Mouse (Mus musculus) urinary bladder, postnatal 10 days (tissue): Measurements from ENCODE around the gene Nol11.

Source experiments
- DNase-seq: peaks from one replicate; pipeline ENCODE4 v3.0.0; 2022; ENCODE audit warnings: low spot score

Gene Nol11

GRCm38 (mm10) chr11:107188565-107189552 is at the start of gene Nol11:
Nol11 (minus strand) TSS chr11:107189381.
- peak; percentile 94 for DNase-seq

GRCm38 (mm10) chr11:107238506-107238905 is 49.3 kb upstream of the Nol11 start:
- DNase-seq: no peak

DNA sequence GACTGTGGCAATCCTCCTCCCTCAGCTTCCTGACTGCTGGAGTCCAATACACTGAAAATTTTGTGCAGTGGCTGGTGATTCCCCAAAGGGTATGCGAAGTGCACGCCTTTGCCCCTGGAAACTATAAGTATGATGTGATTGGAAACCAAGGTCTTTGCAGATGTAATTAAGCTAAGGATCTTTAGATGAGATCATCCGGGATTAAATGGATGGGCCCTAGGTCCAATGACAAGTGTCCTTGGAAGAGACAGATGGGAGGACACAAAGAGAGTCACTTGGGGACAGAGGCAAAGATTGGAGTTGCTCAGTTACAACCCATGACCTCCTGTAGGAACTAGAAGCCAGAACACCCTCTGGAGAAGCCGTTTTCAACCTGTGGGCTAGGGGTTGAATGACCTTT is 48.4 kb upstream of the Nol11 start:
- no peak for DNase-seq

DNA sequence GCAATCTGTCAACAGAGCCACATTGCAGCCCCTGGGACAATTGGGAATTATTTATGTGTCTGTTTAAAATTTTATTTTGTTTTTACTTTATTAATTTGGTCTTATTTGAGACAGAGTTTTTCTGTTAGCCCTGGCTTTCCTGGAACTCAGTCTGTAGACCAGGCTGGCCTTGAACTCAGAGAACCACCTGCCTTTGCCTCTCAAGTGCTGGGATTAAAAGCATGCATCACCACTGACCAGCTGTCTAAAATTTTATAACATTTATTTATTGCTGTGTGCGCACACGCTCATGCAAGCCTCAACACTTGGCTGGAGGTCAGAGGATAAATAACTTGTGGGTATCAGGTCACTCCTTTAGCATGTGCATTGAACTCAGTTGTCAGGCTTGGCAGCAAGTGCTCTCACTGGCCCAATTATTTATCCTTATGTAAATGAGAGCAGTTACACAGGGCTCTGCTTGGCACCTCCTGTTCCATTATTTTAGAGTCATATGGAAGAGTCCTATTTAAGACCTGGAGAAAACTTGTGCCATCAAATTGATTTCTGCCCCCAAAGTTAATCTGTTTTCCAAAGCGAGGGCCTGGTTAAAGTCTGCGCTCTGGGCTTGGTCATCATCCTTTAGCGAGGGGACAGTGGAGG is 44.2 kb upstream of the Nol11 start:
- DNase-seq: no peak

DNA sequence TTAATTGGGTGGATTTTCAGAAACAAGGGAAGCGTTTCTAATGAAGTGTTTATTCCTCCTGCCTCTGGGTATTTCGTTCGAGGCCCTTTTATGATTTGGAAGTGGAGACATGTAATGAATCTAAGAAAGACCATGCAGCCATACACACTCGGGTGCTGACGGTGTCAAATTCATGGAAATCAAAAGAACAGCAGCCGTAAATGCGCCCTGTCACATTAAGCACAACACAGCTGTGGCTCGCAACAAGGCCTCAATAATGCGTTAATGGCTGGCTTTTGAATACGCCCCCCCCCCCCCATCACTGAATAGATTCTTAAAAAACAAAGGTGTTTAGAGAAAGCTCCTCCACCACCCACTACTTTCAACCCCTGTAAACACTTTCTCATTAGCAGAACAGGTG is 40.9 kb upstream of the Nol11 start:
- DNase-seq: no peak

DNA sequence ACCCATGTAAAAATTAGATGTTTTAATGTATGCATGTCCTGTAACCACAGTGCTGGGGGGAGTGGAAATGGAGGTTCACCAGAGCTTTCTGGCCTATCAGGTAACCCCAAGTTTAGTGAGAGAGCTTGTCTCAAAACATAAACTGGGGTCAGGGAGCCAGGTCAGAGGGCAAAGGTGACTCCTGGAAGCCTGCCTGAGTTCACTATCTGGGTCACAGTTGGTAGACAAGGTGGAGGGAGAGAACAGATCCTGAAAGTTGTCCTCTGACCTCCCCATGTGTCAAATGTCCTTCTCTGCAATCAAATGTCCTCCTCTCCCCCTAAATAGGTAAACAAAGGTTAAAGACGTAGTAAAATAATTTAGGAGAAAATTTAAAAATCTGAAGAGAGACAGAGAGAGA is 37.2 kb upstream of the Nol11 start:
- no peak for DNase-seq

GRCm38 (mm10) chr11:107226013-107226412 is 36.8 kb upstream of the Nol11 start:
- DNase-seq: no peak

DNA sequence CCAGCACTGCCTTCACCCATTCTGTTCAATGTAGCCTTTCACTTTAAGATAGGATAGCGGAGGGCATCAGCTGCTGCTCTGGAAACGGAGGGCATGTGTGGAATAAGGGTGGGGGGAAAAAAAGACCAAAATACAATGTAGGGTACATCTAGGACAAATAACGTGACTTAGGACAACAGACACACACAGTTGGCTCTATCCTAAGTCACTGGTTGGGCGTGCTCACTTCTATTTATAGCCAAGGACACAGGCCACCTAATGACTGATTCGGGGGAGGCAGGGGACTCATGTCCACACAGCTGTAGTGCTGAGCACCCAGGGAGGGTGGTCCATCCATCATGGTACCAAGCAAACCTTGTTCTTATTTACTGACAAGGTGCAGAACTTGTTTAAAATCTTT is 36.1 kb upstream of the Nol11 start:
- DNase-seq: no peak

GRCm38 (mm10) chr11:107223667-107224214 is 34.6 kb upstream of the Nol11 start:
- no peak for DNase-seq

DNA sequence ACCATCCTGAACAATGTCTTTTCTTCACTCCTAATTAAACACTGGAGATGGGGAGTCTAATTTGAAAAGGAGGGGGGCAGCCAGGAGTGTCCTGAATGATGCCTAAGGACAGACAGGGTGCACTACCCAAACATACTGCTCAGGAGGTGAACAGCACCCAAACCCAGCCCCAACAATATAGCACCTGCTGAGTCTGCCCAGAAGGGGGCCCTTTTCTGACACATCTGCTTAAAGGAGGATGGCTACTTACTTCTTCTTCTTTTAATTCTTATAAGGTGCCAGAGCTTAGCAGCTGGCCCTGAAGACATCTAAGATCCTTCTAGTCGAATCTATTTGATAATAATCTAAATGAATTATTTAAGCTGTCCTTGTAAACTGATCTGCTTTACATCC is 34.0 kb upstream of the Nol11 start:
- no peak for DNase-seq

DNA sequence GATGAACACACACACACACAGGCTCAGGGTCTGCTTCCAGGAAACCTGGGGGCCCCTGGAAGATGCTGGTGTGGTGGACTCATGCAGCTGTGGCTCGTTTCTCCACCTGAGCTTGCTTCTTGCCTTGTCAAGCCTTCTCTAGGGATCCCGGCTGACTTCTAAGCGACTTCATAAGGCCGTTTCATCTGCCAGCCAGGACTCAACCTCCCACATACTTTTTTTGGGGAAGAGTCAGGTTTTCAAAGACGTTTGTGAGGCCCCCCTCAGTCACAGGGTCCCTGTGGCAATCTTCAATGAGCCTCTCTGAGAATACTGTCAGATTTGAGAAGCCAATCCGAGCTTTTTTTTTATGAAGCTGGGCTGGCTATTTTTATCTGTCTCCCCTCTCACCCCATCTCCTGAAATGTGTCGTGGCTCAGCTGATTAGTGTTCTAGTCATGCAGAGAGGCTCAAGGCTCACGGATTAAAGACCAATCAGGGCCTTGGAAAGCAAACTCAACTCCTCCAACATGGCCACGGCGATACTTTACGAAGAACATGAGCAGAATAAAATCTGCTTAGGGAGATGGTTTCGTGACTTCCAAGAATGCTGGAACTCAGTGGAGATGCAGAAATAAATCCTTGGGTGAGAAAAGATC is 33.5 kb upstream of the Nol11 start:
- DNase-seq: no peak

- DNase-seq: no peak
Observed at GRCm38 (mm10) chr11:107215111-107215510, 25.9 kb upstream of the Nol11 start.

- no peak for DNase-seq
Observed at GRCm38 (mm10) chr11:107213745-107214144, 24.6 kb upstream of the Nol11 start.

- no peak for DNase-seq
Observed at GRCm38 (mm10) chr11:107209818-107210217, 20.6 kb upstream of the Nol11 start.

GRCm38 (mm10) chr11:107201773-107202172 is 12.6 kb upstream of the Nol11 start:
- no peak for DNase-seq

DNA sequence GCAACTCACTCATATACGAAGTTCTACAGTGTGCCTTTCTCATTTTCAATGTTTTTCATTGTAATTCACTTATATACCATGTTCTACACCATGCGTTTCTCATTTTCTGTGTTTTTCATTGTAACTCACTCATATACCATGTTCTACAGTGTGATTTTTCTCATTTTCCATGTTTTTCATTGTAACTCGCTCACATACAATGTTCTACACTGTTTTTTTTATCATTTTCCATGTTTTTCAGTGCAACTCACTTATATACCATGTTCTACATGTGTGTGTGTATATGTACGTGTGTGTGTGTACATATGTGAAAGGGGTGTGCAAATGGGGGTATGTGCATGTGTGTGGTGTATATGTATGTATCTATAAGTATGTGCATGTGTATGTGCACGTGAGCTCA is 10.1 kb upstream of the Nol11 start:
- no peak for DNase-seq

DNA sequence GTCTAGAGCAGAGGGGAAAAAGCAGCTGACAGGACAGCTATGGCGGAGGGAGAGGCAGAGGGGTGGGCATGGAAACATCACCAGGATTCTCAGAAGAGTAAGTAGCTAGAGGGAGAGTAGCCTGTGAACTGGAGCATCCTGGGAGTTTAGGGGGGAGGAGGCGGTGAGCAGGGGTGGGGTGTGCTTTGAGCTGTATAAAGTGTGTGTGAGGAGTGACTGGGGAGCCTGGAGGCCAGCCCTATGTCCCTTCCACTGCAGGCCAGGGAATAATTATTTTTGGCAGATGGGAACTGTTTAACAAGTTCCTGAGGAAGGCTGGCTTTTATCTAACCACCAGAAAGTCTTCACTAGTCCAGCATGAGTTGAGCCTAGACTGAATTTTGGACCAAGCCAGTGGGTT is 6.2 kb upstream of the Nol11 start:
- DNase-seq: no peak

DNA sequence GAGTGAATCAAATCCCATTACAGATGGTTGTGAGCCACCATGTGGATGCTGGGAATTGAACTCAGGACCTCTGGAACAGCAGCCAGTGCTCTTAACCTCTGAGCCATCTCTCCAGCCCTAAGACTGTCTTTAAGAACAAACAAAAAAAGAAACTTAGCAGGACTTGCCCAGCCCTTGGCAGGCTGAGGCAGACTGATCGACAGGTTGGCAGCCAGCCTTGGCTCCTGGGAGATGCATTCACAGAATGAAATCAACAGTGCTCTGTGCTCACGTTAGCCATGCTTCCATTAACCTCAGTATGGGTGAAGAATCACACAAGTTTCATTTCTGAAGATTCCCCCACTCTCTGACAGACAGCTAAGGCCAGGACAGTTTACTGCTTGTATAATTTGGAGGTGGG is 1.2 kb upstream of the Nol11 start:
- DNase-seq: no peak

GRCm38 (mm10) chr11:107183777-107184176 is 5.4 kb downstream of the Nol11 start:
- DNase-seq: no peak

DNA sequence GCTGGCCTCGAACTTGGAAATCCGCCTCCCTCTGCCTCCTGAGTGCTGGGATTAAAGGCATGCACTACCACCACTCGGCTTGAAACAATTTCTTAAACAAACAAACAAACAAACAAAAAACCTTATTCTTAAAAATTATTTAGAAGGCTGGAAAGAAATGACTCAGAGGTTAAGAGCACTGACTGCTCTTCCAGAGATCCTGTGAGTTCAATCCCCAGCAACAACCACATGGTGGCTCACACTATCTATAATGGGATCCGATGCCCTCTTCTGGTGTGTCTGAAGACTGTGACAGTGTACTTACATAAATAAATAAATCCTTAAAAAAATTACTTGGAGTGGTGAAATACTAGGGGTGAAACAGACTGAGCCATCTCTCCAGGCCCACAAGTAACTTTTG is 28.0 kb downstream of the Nol11 start:
- no peak for DNase-seq

DNA sequence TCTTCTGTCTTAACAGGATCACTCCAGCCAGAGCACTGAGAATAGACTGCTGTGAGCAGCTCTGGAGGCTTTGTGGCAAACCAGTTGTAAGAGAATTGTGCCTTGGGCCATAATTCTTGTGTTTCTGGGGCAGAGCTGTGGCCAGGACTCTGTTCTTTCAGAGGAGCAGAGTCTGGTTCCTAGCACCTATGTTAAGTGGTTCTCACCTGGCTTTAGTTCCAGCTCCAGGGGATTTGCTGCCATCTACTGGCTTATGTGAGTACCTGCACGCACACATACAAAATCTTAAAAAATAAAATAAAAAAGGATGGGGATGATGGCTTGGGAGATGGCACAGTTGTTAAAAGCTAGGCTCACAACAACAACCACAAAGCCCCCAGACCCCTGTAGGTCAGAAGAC is 30.1 kb downstream of the Nol11 start:
- no peak for DNase-seq

- DNase-seq: no peak
Observed at GRCm38 (mm10) chr11:107156977-107157642, 32.1 kb downstream of the Nol11 start.
